Mouse (Mus musculus) midbrain, postnatal 0 days (tissue): Measurements from ENCODE around the gene Tspan33. TPM values are rescaled to one million over a fixed set of nuclear protein-coding genes. Genes with fewer than 3 reads are reported as not detected.

ENCODE experiments used
- ATAC-seq: fragments of 200-750 bp; cut with Nextera tagmentation; 2 replicates; pipeline ENCODE4 v1.8.0; 2017; ENCODE audit warnings: moderate number of reproducible peaks, mild to moderate bottlenecking, moderate TSS enrichment, moderate library complexity; ENCODE audit not compliant: low FRiP score
- DNase-seq: peaks from one replicate; pipeline ENCODE4 v3.0.0-alpha.2; 2015; ENCODE audit warnings: low spot score
- H3K27ac ChIP-seq: fragments of 300-500 bp; sonication (generic); 2 replicates; pipeline ENCODE4 v1.5.1; 2014; ENCODE audit warnings: low read depth, mild to moderate bottlenecking, low read length, mixed read lengths
- H3K27me3 ChIP-seq: fragments of 300-500 bp; sonication (generic); 2 replicates; pipeline ENCODE4 v1.6.1; 2014; ENCODE audit warnings: low read length, control low read depth, mixed read lengths; ENCODE audit not compliant: insufficient read depth
- H3K36me3 ChIP-seq: fragments of 300-500 bp; sonication (generic); 2 replicates; pipeline ENCODE4 v1.6.1; 2014; ENCODE audit warnings: low read length, control low read depth, mixed read lengths; ENCODE audit not compliant: insufficient read depth
- H3K4me1 ChIP-seq: fragments of 300-500 bp; sonication (generic); 2 replicates; pipeline ENCODE4 v1.6.1; 2014; ENCODE audit warnings: mild to moderate bottlenecking, control low read depth, antibody characterized with exemption, low read length, mixed read lengths; ENCODE audit not compliant: insufficient read depth
- H3K4me2 ChIP-seq: fragments of 300-500 bp; sonication (generic); 2 replicates; pipeline ENCODE4 v1.6.1; 2014; ENCODE audit warnings: low read depth, mild to moderate bottlenecking, low read length, mixed read lengths; ENCODE audit not compliant: poor library complexity, severe bottlenecking
- H3K4me3 ChIP-seq: fragments of 300-500 bp; sonication (generic); 2 replicates; pipeline ENCODE4 v1.5.1; 2014; ENCODE audit warnings: low read depth, mild to moderate bottlenecking, low read length, moderate library complexity
- H3K9ac ChIP-seq: fragments of 300-500 bp; sonication (generic); replicated peaks from 2 replicates; pipeline ENCODE4 v1.6.1; 2014; ENCODE audit warnings: mild to moderate bottlenecking, low read length, moderate library complexity, mixed read lengths; ENCODE audit not compliant: poor library complexity, severe bottlenecking
- H3K9me3 ChIP-seq: fragments of 300-500 bp; sonication (generic); 2 replicates; pipeline ENCODE4 v1.6.1; 2016; ENCODE audit warnings: low read length, control low read depth
- CTCF ChIP-seq: IDR thresholded peaks from 2 replicates; pipeline ENCODE4 v1.5.1; 2016; ENCODE audit warnings: antibody characterized with exemption, mild to moderate bottlenecking
- WGBS: fragments of 180-500 bp; shearing (Covaris S2); extraction: QIAGEN DNeasy Blood & Tissue Kit; methylation state at CpG from one replicate; pipeline ENCODE4 v1.1.7; 2014; 5-methylcytosine and 5-hydroxymethylcytosine counted together
- polyA plus RNA-seq: library from polyadenylated mRNA; unstranded; fragments of >200 nt; fragmentation: Nextera tagmentation; extraction: Ambion mirVana; gene quantifications from 2 replicates; pipeline ENCODE4 v1.2.1, GENCODE M21; 2015
- total RNA-seq: library from RNA; depleted of rRNA; stranded (reverse); fragments of >200 nt; gene quantifications from 2 replicates; pipeline ENCODE4 v1.2.3, GENCODE M21; 2014

The Tspan33 gene
- total and polyA plus RNA-seq, 2 experiments from 2014 or later: 12.4 to 18.5 TPM

GRCm38 (mm10) chr6:29717952-29718521 lies 24.0 kb downstream of the Tspan33 start:
- Histone ChIP-seq H3K4me3 (no peak overlapping the region), H3K4me1 (peaks cover 17% of the 10 kb centered on the region), H3K9me3 (no peaks in the 10 kb centered on the region), H3K36me3 (no peaks in the 10 kb centered on the region), H3K27ac (peak overlapping the region; percentile 33), H3K4me2 (peak overlapping the region; percentile 44), H3K9ac (no peak overlapping the region; the same call in 1 of the 2 replicates), H3K27me3 (no peaks in the 10 kb centered on the region)
- no peak for TF ChIP-seq CTCF
- 12% methylated on average over 14 of the region's 14 CpGs for WGBS
- peak; percentile 66 for DNase-seq
- peak; percentile 76 for ATAC-seq

- peak; percentile 63 for ATAC-seq
- Histone ChIP-seq H3K27me3 (no peaks in the 10 kb centered on the region), H3K4me1 (peaks cover 17% of the 10 kb centered on the region), H3K4me3 (peak overlapping the region; percentile 19), H3K4me2 (peak overlapping the region; percentile 44), H3K36me3 (no peaks in the 10 kb centered on the region), H3K9me3 (no peaks in the 10 kb centered on the region), H3K9ac (0 out of 2 replicates have a peak overlapping the region, but pooled peaks have one; percentile 25), H3K27ac (peak overlapping the region; percentile 44)
- 7% methylated on average over 15 of the region's 15 CpGs for WGBS
- no peak for TF ChIP-seq CTCF
- DNase-seq: peak; percentile 58
Measured at GRCm38 (mm10) chr6:29718894-29719329, 24.9 kb downstream of the Tspan33 start.

DNA sequence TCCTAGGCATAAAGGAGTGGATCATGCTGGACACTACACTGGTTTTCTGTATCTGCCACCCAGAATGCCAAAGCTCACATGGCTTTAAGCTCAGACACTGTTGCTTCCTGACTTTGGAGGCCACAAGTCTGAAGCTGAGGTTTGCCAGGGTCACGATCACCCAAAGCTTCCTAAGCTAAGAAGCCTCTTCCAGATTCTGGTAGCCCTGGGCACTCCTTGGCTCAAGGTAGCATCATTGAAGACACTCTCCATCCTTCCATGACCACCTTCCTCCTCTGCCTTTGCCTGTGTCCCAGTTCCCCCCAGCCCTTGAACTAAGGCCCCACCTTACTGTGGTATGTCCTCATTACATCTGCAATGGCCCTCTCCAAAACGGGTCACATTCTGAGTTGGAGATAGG lies 27.9 kb downstream of the Tspan33 start:
- Histone ChIP-seq H3K9me3 (no peaks in the 10 kb centered on the region), H3K4me1 (peaks cover 17% of the 10 kb centered on the region), H3K9ac (no peak overlapping the region), H3K36me3 (no peaks in the 10 kb centered on the region), H3K4me2 (no peak overlapping the region), H3K4me3 (no peak overlapping the region), H3K27ac (no peak overlapping the region), H3K27me3 (no peaks in the 10 kb centered on the region)
- DNase-seq (no peak), ATAC-seq (no peak)
- no peak for TF ChIP-seq CTCF
- 90% methylated on average over 2 of the region's 2 CpGs for WGBS

DNA sequence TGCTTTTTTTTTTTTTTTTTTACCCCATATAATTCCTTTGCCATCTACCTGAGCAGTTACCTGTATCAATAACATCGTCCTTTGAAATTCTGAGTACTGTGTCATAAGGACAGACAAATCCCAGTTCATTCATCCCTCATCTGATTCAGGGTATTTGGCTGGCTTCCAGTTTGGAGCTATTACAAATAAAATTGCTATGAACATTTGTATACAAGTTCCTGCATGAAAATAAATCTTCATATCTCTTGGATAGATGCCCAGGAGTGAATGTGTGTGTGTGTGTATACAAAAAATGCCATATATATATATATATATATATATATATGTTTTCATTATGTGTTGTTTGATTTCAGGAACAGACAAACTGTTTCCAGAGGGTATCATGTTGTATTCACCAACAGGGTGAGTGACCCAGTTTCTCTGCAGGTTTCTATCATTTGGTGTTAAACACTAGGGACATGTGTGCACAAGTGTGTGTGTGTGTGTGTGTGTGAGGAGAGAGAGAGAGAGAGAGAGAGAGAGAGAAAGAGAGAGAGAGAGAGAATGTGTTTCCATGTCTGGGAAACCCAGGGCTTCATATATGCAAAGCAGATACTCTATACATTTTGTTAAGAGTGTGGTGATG lies 32.7 kb downstream of the Tspan33 start:
- WGBS: 77% methylated on average over 1 of the region's 1 CpGs
- Histone ChIP-seq H3K9ac (no peak overlapping the region), H3K4me3 (no peak overlapping the region), H3K4me1 (no peaks in the 10 kb centered on the region), H3K9me3 (no peaks in the 10 kb centered on the region), H3K4me2 (no peak overlapping the region), H3K27ac (no peak overlapping the region), H3K36me3 (no peaks in the 10 kb centered on the region), H3K27me3 (no peaks in the 10 kb centered on the region)
- TF ChIP-seq CTCF: no peak
- DNase-seq (no peak), ATAC-seq (no peak)

- no peak overlapping the region for H3K4me3 ChIP-seq
- no peaks in the 10 kb centered on the region for H3K4me1 ChIP-seq
- ATAC-seq (no peak), DNase-seq (no peak)
- WGBS: 91% methylated on average over 3 of the region's 3 CpGs
- H3K36me3 ChIP-seq: no peaks in the 10 kb centered on the region
- no peaks in the 10 kb centered on the region for H3K27me3 ChIP-seq
- no peak overlapping the region for H3K27ac ChIP-seq
- H3K9me3 ChIP-seq: no peaks in the 10 kb centered on the region
- H3K9ac ChIP-seq: no peak overlapping the region
- H3K4me2 ChIP-seq: no peak overlapping the region
- no peak for TF ChIP-seq CTCF
Measured at GRCm38 (mm10) chr6:29728035-29728434, 34.0 kb downstream of the Tspan33 start.

DNA sequence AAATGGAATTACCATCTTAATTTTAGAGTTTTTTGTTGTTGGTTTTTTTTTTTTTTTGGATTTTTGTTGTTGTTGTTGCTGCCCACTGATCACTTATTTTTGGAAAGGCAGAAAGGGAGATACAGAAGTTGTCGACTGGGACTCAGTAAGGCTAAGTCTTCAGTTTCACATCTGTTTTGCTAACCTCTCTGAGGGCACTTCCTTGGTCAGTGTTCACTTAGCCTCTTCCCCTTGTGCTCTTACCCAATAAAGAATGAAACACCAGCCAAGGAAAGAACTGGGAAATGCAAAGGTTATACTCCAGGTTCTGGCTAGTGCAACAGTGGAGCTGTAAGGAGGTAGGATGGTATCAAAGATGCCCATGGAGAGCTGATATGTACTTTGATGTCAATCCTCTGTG lies 35.5 kb downstream of the Tspan33 start:
- Histone ChIP-seq H3K4me2 (no peak overlapping the region), H3K36me3 (no peaks in the 10 kb centered on the region), H3K9me3 (no peaks in the 10 kb centered on the region), H3K27ac (no peak overlapping the region), H3K9ac (no peak overlapping the region), H3K27me3 (no peaks in the 10 kb centered on the region), H3K4me1 (no peaks in the 10 kb centered on the region), H3K4me3 (no peak overlapping the region)
- ATAC-seq (no peak), DNase-seq (no peak)
- no peak for TF ChIP-seq CTCF
- WGBS: 85% methylated on average over 1 of the region's 1 CpGs
